Mouse (Mus musculus) right cerebral cortex, adult 2 months (tissue): ENCODE data around the gene Prr14l.
"Not testable (repeated sequence)": the region's sequence is repeated elsewhere in the genome, so short reads cannot be mapped to it uniquely, and the experiment has no call there.

Source experiments
- DNase-seq, 2 experiments: peaks; one replicate each; pipeline ENCODE4 v3.0.0; 2021 to 2022; ENCODE audit warnings: low spot score in 2 of 2

Prr14l gene

DNA sequence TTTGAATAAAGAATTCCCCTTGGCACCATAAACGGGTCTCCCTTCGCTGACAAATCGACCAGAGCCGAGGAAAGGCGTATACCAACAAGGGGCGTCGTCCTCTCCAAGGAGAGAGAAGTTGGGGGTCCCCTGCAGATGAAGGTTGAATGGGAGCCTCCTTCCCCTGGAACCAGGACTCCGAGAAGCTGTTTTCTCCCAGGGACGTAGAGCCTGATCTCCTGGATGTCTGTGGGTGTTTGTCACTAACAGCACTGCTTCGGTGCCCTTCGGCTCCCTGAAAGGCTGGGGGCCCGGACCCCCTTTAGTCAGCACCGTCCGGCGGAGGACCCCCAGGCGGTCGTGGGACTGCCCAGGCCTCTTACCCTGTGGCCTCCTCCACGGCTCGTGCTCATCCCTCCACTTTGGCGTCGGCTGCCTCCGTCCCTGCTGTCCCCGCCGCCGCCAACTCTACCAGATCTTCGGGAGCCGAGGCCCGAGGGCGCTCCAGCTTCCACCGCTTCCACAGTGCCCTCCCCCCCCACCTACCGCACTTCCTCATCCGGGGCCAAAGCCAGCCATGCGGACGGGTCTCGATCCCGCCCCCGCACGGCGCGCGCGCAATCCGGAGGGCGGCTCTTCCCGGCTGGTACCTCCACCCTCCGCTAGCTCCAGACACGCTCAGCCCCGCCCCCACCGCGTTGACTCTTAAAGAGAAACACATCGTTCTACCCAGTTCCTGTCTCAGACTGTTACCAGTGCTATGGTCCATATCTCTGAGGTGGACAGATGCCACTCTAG lies at the start of gene Prr14l:
Gene Prr14l (minus strand): TSS at position 526 of the 777 bp plus-strand sequence.
- peak; percentile 100 for DNase-seq

DNA sequence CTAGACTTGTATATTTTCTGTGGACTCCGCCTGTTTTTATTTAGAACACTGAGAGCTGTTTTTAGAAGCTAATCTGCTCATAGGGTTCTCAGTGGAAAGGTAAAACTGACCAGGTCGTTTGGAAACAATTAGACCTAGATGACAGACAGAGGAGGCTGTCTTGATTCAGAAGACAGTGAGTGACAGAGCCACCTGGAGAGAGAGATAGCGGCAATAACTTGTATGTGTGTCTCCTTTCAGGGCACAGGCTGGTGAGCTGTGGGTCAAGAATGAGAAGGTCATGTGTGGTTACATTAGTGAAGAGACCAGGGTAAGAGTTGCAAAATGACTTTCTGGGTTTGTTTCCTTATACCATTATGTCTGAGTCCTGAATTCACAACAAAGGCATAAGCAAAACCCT lies 32.7 kb upstream of the Prr14l start:
- no peak for DNase-seq

DNA sequence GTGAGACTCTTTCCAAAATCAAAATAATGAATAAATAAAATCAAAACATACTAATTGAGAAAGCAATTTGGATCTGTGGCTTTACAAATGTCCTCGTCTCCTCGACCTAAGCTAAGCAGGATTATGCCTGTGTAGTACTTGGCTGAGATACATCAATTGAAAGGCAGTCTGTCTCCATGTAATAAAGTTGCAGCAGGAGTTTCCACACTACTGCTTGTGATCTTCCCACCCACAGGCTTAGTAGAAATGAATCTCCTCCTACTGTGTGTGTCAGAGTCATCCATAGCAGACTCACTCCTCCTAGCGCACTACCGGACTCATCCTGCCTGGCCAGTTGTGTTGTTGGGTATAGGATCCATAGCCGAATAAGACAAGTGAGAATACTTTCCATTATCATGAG lies 18.3 kb upstream of the Prr14l start:
- DNase-seq, result no peak

DNA sequence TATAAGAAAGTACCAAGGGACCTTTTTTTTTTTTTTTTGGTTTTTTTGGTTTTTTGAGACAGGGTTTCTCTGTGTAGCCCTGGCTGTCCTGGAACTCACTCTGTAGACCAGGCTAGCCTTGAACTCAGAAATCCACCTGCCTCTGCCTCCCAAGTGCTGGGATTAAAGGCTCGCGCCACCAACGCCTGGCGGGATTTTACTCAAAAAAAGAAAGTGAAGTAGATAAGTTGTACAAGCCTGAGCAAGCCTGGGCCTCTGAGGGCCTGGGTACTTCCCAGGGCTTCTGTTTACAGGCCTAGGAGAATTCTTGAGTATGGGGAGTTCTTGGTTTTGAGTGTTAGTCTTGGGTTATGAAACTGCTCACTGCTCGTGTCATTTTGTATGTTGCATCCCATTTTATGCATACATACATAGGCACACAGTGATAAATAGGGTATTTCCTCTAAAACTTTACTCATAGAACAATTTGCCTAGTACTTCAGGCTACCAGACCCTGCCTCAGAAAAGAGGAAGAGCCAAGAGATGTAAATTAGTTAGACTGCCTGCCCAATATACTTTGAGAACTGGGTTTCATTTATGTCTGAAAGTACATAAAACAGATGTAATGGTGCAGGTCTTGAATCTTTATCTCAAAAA lies 15.5 kb upstream of the Prr14l start:
- no peak for DNase-seq

DNA sequence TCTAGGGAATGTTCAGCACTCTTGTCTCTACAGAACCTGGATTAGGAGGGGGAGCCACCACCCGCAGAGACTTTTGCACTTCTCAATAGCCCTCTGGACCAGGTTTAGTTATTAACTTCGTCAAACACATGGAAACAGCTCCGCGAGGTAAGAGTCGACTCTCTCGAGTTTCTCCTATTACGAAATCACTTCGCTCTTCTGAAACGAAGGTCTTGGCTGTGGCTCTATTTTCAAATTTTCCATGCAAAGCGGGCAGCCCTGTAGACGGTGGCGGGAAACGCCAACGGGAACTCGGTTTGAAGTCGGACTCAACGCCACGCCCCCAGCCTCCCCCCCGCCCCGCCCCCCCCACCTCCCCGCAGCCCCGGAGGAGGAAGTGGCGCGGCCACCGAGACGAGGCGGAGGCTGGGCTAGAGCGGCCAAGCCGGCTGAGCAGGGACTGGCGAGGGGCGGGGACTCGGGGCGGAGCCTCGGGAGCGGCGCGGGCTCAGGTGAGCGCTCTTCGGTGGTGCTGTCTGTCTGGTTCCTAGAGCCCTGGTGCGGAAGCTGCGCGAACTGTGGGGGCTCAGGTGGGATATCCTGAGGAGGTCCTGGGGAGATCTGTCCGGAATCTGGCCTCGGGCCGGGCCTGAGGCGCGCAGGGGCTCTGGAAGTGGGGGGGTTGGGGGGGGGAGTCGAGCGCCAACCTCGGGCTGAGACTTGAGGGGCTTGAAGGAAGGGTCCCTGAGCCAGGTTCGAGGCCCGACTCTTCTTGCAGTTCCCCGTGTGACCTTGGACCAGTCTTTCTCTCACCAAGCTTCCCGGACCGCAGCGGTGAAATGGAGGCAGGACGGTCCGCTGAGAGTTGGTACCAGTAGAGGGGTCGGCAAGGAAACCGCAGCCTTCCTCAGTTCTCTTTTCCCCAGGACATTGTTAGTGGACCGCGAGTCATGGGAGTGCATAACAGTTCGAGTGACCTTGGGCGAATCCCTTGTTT lies 9.5 kb upstream of the Prr14l start, which contains the start of gene Depdc5:
Gene Depdc5 (plus strand): TSS at position 449 of the 976 bp plus-strand sequence.
- peak; percentile 86 to 89 for DNase-seq

DNA sequence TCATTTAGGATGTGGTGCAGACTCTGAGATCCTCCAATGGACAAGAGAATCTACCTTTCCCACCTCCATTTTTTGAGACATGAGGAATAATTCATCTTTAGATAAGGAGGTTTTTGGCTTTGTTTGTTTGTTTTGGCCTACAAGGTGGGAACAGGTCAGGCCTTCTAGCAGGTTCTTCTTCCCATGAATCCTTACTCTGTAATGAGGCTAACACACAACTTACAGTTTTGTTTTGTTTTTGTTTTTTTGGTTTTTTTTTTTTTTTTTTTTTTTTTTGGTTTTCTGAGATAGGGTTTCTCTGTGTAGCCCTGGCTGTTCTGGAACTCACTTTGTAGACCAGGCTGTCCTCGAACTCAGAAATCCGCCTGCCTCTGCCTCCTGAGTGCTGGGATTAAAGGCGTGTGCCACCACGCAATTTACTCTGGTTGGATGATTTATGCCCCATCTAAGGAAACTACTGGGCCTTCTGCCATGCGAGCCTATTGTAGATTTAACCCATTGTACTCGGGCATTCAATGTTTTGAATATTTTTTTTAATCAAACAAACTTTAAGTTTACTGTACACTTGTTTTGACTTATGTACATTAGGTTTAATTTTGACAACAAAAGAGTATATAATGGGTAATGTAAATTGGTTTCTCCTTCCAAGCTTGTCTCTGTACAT lies 8.5 kb upstream of the Prr14l start:
- no peak for DNase-seq

DNA sequence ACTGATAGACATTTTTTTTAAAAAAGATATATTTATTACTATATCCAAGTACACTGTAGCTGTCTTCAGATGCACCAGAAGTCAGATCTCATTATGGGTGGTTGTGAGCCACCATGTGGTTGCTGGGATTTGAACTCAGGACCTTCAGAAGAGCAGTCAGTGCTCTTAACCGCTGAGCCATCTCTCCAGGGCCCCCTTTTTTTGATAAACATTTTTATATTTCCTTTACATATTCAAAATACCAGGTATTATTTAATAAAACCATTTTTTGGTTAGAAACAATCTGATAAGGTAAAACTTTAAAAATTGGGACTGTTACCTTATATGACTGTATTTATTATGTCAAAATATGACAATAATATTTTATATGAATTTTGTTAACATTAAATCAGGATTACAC lies 7.0 kb upstream of the Prr14l start:
- no peak for DNase-seq

DNA sequence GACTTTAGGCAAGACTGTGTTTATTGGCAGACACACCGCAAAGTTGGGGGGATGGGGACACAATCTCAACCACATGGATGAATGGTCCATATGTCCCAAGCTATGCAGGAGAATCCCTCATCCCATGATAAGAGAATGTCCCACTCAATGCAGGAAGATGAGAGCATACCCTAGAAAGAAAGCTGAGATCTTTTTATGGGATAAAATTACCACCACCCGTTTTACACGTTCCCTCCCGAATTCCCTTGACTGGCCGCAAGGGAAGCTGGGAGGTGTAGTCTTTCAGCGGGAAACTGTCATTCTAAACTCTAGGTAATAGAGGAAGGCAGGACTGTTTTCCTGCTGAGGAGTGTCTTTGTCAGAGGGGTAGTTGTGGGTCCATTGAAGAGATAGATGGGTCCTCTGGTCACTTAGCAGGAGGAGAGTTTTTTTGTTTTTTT lies 3.7 kb upstream of the Prr14l start:
- peak; percentile 56 to 59 for DNase-seq

DNA sequence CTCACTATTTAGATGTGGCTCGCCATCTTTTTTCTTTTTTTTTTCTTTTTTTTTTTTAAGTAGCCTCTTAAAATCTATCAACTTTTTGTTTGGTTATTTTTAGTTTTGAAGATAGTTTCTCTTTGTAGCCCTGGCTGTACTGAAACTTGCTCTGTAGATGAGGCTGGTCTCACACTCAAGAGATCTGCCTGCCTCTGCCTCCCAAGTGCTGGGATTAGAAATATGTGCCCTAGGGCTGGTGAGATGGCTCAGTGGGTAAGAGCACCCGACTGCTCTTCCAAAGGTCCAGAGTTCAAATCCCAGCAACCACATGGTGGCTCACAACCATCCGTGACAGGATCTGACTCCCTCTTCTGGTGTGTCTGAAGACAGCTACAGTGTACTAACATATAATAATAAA lies 1.2 kb upstream of the Prr14l start:
- not testable (repeated sequence) for DNase-seq

DNA sequence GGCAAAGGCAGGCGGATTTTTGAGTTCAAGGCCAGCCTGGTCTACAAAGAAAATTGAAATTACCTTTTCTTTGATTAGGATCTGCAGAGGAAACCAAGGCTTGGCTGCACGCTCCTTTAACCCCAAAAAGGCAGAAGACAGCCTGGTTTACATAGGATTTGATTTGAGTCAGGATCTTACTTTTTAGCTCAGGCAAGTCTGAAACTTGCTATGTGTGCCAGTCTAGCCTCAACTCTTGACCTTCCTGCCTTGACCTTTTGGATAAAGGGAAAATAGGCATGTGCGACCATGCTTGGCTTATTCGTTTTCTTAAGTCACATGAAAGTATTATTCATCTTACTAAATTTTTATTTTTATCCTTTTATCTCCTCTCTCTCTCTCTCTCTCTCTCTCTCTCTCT lies 762 bp upstream of the Prr14l start:
- no peak for DNase-seq

DNA sequence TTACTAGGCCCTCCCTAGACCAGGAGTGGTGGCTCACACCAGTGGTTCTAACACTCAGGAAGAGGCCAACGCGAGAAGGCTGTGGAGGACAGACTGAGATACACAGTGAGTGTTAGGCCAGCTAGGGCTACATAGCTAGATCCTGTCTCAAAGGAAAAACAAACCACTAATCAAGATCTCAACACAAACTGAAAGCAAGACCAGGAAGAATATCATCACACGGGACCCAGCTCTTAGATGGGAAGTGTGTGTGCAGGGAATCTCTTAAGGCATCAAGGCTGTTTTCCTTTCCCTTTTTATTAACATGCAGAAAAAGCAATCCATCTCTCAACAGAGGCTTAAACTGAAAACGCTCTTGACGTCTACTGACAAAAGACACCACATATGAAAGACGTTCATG lies 2.0 kb downstream of the Prr14l start:
- no peak for DNase-seq

DNA sequence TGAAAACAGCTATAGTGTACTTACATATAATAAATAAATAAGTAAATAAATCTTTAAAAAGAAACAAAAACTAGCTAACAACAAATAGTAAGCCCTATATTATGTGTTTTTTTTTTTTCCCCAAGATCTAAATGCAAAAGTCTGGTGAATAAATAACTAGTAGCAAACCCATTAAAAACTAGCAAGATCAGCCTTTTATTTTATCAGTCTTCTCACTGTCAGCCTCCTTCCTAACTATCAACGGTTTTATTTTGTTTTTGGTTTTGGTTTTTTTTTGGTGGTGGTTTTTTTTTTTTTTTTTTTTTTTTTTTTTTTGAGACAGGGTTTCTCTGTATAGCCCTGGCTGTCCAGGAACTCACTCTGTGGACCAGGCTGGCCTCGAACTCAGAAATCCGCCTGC lies 4.5 kb downstream of the Prr14l start:
- DNase-seq, result not testable (repeated sequence)

DNA sequence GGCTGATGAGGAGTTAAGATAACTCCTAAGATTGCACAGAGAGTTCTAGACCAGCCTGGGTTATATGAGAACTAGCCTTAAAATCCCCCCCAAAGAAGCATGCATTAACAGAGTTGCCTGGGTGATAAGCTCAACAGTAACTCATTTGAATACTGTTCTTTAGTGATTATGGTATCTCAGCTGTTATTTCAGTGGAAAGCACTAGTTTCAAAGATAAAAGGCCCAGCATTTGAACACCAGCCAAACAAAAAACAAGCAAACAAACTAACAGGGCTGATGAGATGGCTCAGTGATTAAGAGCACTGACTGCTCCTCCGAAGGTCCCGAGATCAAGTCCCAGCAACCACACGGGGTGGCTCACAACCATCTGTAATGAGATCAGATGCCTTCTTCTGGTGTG lies 4.9 kb downstream of the Prr14l start:
- no peak for DNase-seq

DNA sequence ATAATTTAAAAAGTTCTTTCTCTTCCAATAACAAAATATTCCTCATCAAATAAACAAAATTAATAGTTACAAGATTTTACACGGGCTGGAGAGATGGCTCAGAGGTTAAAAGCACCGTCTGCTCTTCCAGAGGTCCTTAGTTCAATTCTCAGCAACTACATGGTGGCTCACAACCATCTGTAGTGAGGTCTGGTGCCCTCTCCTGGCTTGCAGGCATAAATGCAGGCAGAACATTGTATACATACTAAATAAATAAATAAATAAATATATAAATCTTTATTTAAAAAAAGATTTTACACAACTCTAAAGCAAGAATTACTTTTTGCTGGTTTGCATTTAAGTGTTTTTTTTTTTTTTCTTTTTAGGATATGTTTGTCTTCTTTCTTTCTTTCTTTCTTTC lies 14.0 kb downstream of the Prr14l start:
- no peak for DNase-seq

DNA sequence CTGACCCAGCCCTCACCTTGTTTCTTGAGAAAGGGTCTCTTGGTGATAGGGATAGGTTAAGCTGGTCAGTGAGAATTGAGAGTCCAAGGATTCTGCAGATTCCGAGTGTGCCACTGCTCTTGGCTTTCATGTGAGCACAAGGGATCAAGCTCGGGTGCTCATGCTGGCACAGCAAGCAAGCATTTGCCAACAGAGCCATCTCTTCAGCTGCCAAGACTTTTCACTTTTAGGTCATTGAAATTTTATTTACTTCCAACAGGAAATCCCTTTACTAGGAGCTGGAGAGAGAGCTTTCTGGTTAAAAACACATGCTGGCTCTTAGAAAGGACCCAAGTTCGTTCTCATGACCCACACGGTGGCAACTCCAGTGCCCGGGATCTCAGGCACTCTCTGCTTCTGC lies 17.1 kb downstream of the Prr14l start:
- no peak for DNase-seq

DNA sequence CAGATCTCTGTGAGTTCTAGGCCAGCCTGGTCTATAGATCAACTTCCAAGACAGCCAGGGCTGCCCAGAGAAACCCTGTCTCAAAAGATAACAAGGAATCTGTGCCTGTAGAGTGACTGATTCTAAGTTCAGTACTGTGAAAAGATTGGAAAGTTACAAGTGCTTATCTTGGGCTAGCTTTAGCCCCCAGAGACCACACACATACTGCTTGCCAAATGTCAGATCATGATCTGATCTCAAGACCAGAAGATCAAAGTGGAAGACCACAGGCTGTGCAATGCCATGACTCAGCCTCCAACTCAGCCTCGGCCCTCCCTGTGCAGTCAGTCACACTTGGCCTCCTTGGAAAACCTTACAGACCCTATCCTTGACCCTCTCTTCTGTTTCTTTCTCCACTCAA lies 19.6 kb downstream of the Prr14l start:
- no peak for DNase-seq

DNA sequence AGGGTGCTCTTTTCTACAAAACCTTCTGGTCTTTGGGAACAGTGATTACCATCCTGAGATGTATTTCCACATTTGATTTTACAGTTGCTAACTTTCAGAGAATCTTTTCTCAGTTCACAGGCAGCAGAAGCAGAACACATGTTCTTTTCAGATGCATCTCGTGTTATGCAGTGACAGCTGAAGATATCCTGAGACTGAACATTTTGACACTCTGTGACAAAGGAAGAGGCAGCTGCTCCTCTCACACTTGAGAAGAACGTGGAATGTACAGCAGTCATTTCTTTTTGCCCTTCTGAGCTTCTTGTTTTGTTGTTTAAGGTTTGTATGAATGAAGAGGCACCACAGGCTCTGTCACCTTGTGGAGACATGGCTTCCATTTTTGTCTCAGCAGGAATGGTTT lies 24.0 kb downstream of the Prr14l start:
- DNase-seq, result no peak

DNA sequence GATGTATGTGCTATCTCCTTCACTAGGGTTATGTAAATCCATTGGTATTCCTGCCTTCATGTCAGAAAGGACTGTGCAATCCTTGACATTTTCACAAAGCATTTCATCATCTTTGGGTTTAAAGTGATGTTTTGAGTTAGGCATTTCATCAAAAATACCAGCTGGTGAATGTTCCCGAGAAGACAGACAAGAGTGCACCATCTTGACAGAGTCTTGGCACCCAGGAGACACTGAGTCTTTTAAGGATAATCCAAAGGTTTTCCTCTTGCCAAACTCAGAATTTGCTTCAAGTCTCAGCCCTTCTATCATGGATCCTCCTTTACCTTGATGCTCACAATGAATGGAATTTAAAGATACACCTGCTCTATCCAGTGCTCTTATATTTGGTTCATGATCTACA lies 25.3 kb downstream of the Prr14l start:
- DNase-seq, result not testable (repeated sequence)

DNA sequence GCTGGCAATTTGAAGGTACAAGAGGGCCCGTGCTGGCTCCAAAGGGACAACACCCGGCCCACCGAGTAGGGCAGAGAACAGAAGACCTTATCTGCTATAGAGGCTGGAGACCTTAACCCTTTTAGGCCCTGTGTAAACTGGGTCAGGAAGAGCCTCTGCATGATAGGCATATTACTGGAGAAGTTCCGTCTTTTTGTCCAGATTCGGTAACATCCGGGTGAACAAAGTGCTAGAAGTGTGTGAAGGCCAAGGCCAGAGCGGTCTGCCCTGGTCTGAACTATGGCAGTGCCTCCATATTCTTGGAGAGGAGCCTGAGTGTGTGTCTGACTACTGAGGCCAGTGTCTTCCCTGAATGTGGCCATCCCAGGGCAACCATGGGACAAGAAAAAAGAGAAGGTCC lies 27.0 kb downstream of the Prr14l start, which contains the start of gene Gm20671:
Gene Gm20671 (minus strand): TSS at position 101 of the 400 bp plus-strand sequence.
- no peak for DNase-seq

DNA sequence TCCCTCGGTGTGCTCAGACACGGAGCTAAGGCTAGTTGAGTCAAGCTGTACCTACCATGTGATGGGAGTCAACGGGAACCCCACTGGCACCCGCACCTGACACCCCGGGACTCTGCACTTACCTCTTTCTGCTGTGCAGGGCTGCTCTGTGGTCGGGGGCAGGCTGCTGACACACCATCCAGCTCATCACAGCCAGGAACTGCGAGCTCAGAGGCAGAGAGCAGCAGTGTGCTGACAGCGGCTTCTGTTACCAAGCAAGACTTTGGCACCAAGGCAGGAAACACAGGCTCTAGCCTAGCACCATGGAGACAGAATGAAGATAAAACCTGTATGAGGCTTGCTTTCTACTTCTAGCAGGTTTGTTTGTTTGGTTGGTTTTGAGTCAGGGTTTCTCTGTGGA lies 33.6 kb downstream of the Prr14l start:
- no peak for DNase-seq

DNA sequence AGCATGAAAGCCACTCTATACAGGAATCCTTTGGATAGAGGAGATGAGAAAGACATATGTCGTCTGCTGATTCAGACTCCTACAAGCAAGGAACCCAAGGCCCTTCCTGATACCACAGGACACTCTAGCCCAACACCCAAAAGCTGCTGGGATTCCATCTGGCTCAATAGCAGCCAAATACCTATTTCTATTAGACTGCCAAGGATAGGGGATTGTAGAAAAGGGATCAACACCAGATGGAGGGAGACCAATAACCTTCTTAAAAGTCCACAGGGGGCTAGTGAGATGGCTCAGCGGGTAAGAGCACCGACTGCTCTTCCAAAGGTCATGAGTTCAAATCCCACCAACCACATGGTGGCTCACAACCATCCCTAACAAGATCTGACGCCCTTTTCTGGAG lies 38.7 kb downstream of the Prr14l start:
- DNase-seq, result no peak

DNA sequence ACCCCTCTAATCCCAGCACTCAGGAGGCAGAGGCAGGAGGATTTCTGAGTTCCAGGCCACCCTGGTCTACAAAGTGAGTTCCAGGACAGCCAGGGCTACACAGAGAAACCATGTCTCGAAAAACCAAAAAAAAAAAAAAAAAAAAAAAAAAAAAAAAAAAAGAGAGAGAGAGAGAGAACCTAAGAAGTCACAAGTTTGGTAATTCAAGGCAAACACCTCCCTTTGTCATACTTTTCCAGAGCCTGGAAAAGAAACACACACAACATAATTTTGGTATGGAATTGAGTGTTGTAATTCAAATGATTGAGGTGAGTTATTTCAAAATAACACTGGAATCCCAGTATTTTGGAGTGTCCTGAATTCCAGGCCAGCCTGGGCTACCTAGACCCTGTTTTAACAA lies 67.6 kb downstream of the Prr14l start:
- DNase-seq, result not testable (repeated sequence)
